Mouse (Mus musculus): ENCODE results near the gene Lhx2. TPM values are rescaled to one million over a fixed set of nuclear protein-coding genes. Genes with fewer than 3 reads are reported as not detected.

The Lhx2 gene
- polyA plus RNA-seq, 1 experiment from 2014 or later = 11.0 TPM

- no peak for ATAC-seq (replicated peaks; ENCODE audit: low FRiP score)
- Histone ChIP-seq H3K9ac (ENCODE audit: low read depth, low read length) (no peak overlapping the region), H3K4me3 (ENCODE audit: low read depth, low read length) (no peak overlapping the region), H3K4me2 (no peak overlapping the region), H3K27ac (ENCODE audit: low read depth, low read length) (no peak overlapping the region), H3K36me3 (ENCODE audit: control insufficient read depth, insufficient read depth, low read length) (no peaks in the 10 kb centered on the region), H3K27me3 (replicated peaks; ENCODE audit: control insufficient read depth, insufficient read depth, low read length) (peaks cover 41% of the 10 kb centered on the region), H3K4me1 (replicated peaks; ENCODE audit: control insufficient read depth, insufficient read depth, low read length) (no peaks in the 10 kb centered on the region), H3K9me3 (ENCODE audit: control insufficient read depth, low read length) (no peaks in the 10 kb centered on the region)
- DNase-seq (ENCODE audit: low spot score) = no peak
- WGBS = 35% methylated on average over 8 of the region's 8 CpGs
Observed at GRCm38 (mm10) chr2:38323380-38323779, 15.7 kb upstream of the Lhx2 start.

- ATAC-seq (replicated peaks; ENCODE audit: low FRiP score) (no peak), DNase-seq (ENCODE audit: low spot score) (no peak)
- Histone ChIP-seq H3K4me2 (no peak overlapping the region), H3K27ac (ENCODE audit: low read depth, low read length) (no peak overlapping the region), H3K27me3 (replicated peaks; ENCODE audit: control insufficient read depth, insufficient read depth, low read length) (peaks cover 40% of the 10 kb centered on the region), H3K4me3 (ENCODE audit: low read depth, low read length) (no peak overlapping the region), H3K9me3 (ENCODE audit: control insufficient read depth, low read length) (no peaks in the 10 kb centered on the region), H3K9ac (ENCODE audit: low read depth, low read length) (no peak overlapping the region), H3K36me3 (ENCODE audit: control insufficient read depth, insufficient read depth, low read length) (no peaks in the 10 kb centered on the region), H3K4me1 (replicated peaks; ENCODE audit: control insufficient read depth, insufficient read depth, low read length) (no peaks in the 10 kb centered on the region)
- 63% methylated on average over 1 of the region's 1 CpGs for WGBS
Observed at GRCm38 (mm10) chr2:38326671-38327070, 12.4 kb upstream of the Lhx2 start.

GRCm38 (mm10) chr2:38333586-38334119 lies 5.4 kb upstream of the Lhx2 start:
- H3K36me3 ChIP-seq (ENCODE audit: control insufficient read depth, insufficient read depth, low read length) = no peaks in the 10 kb centered on the region
- no peak overlapping the region for H3K9ac ChIP-seq (ENCODE audit: low read depth, low read length)
- no peak overlapping the region for H3K4me2 ChIP-seq
- H3K27me3 ChIP-seq (replicated peaks; ENCODE audit: control insufficient read depth, insufficient read depth, low read length) = peaks cover 65% of the 10 kb centered on the region
- H3K4me3 ChIP-seq (ENCODE audit: low read depth, low read length) = no peak overlapping the region
- WGBS = 36% methylated on average over 7 of the region's 7 CpGs
- no peak for ATAC-seq (replicated peaks; ENCODE audit: low FRiP score)
- no peak for DNase-seq (ENCODE audit: low spot score)
- H3K27ac ChIP-seq (ENCODE audit: low read depth, low read length) = no peak overlapping the region
- no peaks in the 10 kb centered on the region for H3K4me1 ChIP-seq (replicated peaks; ENCODE audit: control insufficient read depth, insufficient read depth, low read length)
- no peaks in the 10 kb centered on the region for H3K9me3 ChIP-seq (ENCODE audit: control insufficient read depth, low read length)

- Histone ChIP-seq H3K4me1 (replicated peaks; ENCODE audit: control insufficient read depth, insufficient read depth, low read length) (peaks cover 3% of the 10 kb centered on the region; the same call in 1 of the 2 replicates), H3K36me3 (ENCODE audit: control insufficient read depth, insufficient read depth, low read length) (no peaks in the 10 kb centered on the region), H3K9me3 (ENCODE audit: control insufficient read depth, low read length) (no peaks in the 10 kb centered on the region), H3K27me3 (replicated peaks; ENCODE audit: control insufficient read depth, insufficient read depth, low read length) (peaks cover 86% of the 10 kb centered on the region), H3K9ac (ENCODE audit: low read depth, low read length) (no peak overlapping the region), H3K4me3 (ENCODE audit: low read depth, low read length) (no peak overlapping the region), H3K4me2 (no peak overlapping the region), H3K27ac (ENCODE audit: low read depth, low read length) (no peak overlapping the region)
- 3% methylated on average over 17 of the region's 17 CpGs for WGBS
- no peak for DNase-seq (ENCODE audit: low spot score)
- no peak for ATAC-seq (replicated peaks; ENCODE audit: low FRiP score)
Observed at GRCm38 (mm10) chr2:38336606-38337005, 2.5 kb upstream of the Lhx2 start.

- Histone ChIP-seq H3K9me3 (ENCODE audit: control insufficient read depth, low read length) (no peaks in the 10 kb centered on the region), H3K27ac (ENCODE audit: low read depth, low read length) (no peak overlapping the region), H3K4me2 (no peak overlapping the region), H3K36me3 (ENCODE audit: control insufficient read depth, insufficient read depth, low read length) (no peaks in the 10 kb centered on the region), H3K9ac (ENCODE audit: low read depth, low read length) (no peak overlapping the region), H3K4me1 (replicated peaks; ENCODE audit: control insufficient read depth, insufficient read depth, low read length) (peaks cover 3% of the 10 kb centered on the region; the same call in 1 of the 2 replicates), H3K4me3 (ENCODE audit: low read depth, low read length) (no peak overlapping the region), H3K27me3 (replicated peaks; ENCODE audit: control insufficient read depth, insufficient read depth, low read length) (peaks cover 92% of the 10 kb centered on the region)
- WGBS = 5% methylated on average over 6 of the region's 6 CpGs
- DNase-seq (ENCODE audit: low spot score) (no peak), ATAC-seq (replicated peaks; ENCODE audit: low FRiP score) (no peak)
Observed at GRCm38 (mm10) chr2:38337091-38337640, 1.9 kb upstream of the Lhx2 start.

- H3K9me3 ChIP-seq (ENCODE audit: control insufficient read depth, low read length) = no peaks in the 10 kb centered on the region
- ATAC-seq (replicated peaks; ENCODE audit: low FRiP score) (no peak), DNase-seq (ENCODE audit: low spot score) (no peak)
- H3K4me1 ChIP-seq (replicated peaks; ENCODE audit: control insufficient read depth, insufficient read depth, low read length) = peaks cover 3% of the 10 kb centered on the region; the same call in 1 of the 2 replicates
- peaks cover 95% of the 10 kb centered on the region for H3K27me3 ChIP-seq (replicated peaks; ENCODE audit: control insufficient read depth, insufficient read depth, low read length)
- H3K27ac ChIP-seq (ENCODE audit: low read depth, low read length) = no peak overlapping the region
- H3K36me3 ChIP-seq (ENCODE audit: control insufficient read depth, insufficient read depth, low read length) = no peaks in the 10 kb centered on the region
- 17% methylated on average over 5 of the region's 5 CpGs for WGBS
- no peak overlapping the region for H3K4me2 ChIP-seq
- no peak overlapping the region for H3K9ac ChIP-seq (ENCODE audit: low read depth, low read length)
- H3K4me3 ChIP-seq (ENCODE audit: low read depth, low read length) = no peak overlapping the region
Observed at GRCm38 (mm10) chr2:38337681-38338080, 1.4 kb upstream of the Lhx2 start.

GRCm38 (mm10) chr2:38338348-38338932 lies 641 bp upstream of the Lhx2 start:
- Histone ChIP-seq H3K9ac (ENCODE audit: low read depth, low read length) (no peak overlapping the region), H3K27me3 (replicated peaks; ENCODE audit: control insufficient read depth, insufficient read depth, low read length) (peaks cover 95% of the 10 kb centered on the region), H3K36me3 (ENCODE audit: control insufficient read depth, insufficient read depth, low read length) (no peaks in the 10 kb centered on the region), H3K27ac (ENCODE audit: low read depth, low read length) (no peak overlapping the region), H3K9me3 (ENCODE audit: control insufficient read depth, low read length) (no peaks in the 10 kb centered on the region), H3K4me2 (peak overlapping the region; percentile 54), H3K4me1 (replicated peaks; ENCODE audit: control insufficient read depth, insufficient read depth, low read length) (peaks cover 3% of the 10 kb centered on the region; the same call in 1 of the 2 replicates), H3K4me3 (ENCODE audit: low read depth, low read length) (peak overlapping the region; percentile 48; the same call in 1 of the 2 replicates)
- no peak for ATAC-seq (replicated peaks; ENCODE audit: low FRiP score)
- no peak for DNase-seq (ENCODE audit: low spot score)
- 2% methylated on average over 5 of the region's 5 CpGs for WGBS

- no peaks in the 10 kb centered on the region for H3K36me3 ChIP-seq (ENCODE audit: control insufficient read depth, insufficient read depth, low read length)
- peak overlapping the region; percentile 54 for H3K4me2 ChIP-seq
- H3K9ac ChIP-seq (ENCODE audit: low read depth, low read length) = no peak overlapping the region
- ATAC-seq (replicated peaks; ENCODE audit: low FRiP score) (no peak), DNase-seq (ENCODE audit: low spot score) (no peak)
- 2% methylated on average over 9 of the region's 9 CpGs for WGBS
- H3K9me3 ChIP-seq (ENCODE audit: control insufficient read depth, low read length) = no peaks in the 10 kb centered on the region
- peaks cover 3% of the 10 kb centered on the region; the same call in 1 of the 2 replicates for H3K4me1 ChIP-seq (replicated peaks; ENCODE audit: control insufficient read depth, insufficient read depth, low read length)
- peaks cover 99% of the 10 kb centered on the region for H3K27me3 ChIP-seq (replicated peaks; ENCODE audit: control insufficient read depth, insufficient read depth, low read length)
- H3K27ac ChIP-seq (ENCODE audit: low read depth, low read length) = no peak overlapping the region
- peak overlapping the region; percentile 48 for H3K4me3 ChIP-seq (ENCODE audit: low read depth, low read length)
Observed at GRCm38 (mm10) chr2:38339910-38340625, 987 bp downstream of the Lhx2 start.

Data from liver, embryonic 11.5 days (tissue).